Mouse (Mus musculus): ENCODE data around the gene Ino80e.

DNA sequence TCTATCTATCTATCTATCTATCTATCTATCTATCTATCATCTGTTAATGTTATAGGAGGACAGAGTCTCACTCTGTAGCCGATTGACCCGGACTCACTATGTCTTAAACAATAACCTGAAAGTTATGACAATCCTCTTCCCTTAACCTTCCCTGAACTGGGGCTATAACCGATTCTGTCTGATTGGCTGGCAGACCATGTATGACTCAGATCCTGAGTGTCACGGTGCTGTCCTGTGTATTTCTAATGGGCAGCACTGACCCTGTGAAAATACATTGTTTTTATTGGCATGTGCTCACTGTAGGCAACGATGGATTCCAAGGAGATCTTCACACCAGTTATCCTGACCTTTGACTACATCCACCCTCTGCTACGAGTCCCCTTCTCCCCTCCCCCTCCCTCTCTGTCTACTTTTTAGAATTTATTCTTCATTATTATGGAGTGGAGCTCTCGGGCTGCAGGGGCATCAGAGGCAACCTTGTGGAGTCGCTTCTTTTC, 46.4 kb downstream of the Ino80e start:
- no peak for TF ChIP-seq POLR2A (IDR thresholded peaks at IDR 0.05; ENCODE audit: insufficient read depth, low read depth, low read length)
- TF ChIP-seq CTCF (IDR thresholded peaks at IDR 0.05; ENCODE audit: insufficient read depth, low read depth, low read length) = no peak

Data from olfactory bulb, adult 2 months (tissue).